Mouse (Mus musculus) spleen, adult 2 months (tissue): Measurements from ENCODE around the gene B3gntl1.

ENCODE experiments used
- CTCF ChIP-seq: fragments of 200-500 bp; IDR thresholded peaks from 2 replicates; pipeline ENCODE4 v1.5.1; 2011; ENCODE audit warnings: mild to moderate bottlenecking, inconsistent platforms; ENCODE audit not compliant: insufficient read depth, insufficient read length, insufficient replicate concordance; ENCODE audit errors: extremely low read depth
- POLR2A ChIP-seq: fragments of 200-500 bp; IDR thresholded peaks from 2 replicates; pipeline ENCODE4 v1.6.1; 2011; ENCODE audit warnings: low read depth, low read length, inconsistent platforms

DNA sequence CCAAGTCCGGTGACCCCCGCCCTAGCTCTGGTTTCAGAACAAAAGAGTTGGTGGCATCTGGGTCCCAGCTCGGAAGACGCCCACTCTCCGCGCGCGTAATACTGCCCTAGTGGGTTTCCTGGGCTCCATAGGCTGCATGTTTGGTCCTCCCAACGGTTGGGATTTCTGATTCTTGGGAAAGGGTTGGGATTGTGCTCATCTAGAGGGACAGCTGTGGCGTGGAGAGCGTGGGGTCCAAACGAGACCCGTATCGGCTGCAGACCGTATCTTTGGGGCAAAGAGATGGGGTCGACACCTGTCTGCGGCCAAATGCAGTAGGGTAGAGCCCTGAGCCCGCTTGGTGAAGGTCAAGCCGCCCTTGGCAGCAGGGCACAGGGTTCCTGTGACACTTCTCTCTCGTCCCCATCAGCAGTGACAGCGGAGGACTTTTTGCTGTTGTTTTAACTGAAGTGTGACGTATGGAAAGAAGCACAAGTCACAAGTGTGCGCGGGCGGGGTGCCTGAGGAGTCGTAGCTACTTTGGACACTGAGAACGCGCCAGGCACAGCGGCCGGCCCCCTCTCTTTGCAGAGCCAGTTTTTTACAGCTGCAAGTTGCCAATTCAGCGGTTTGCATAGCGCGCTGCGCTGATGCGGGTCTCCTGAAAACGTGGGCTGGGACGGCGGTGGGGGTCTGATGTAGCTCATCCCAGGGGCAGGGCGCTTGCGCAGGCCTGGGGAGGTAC, 30.1 kb upstream of the B3gntl1 start:
- TF ChIP-seq POLR2A (no peak), CTCF (no peak)
